Mouse (Mus musculus) brain, embryonic 14.5 days (tissue): ENCODE measurements at regions not wholly inside any gene's neighbourhood (a gene's known extent, or its start where the extent isn't known, plus 50 kb on each side); places are given as distances from the start of the nearest gene placed in this dataset.

Experiments
- DNase-seq: peaks from one replicate; pipeline ENCODE4 v3.0.0-alpha.2; 2011; ENCODE audit warnings: low read depth
- CTCF ChIP-seq: fragments of 200-500 bp; IDR thresholded peaks from 2 replicates; pipeline ENCODE4 v1.5.1; 2012; ENCODE audit warnings: inconsistent platforms, mild to moderate bottlenecking, moderate library complexity, borderline replicate concordance; ENCODE audit not compliant: insufficient read depth, insufficient read length; ENCODE audit errors: extremely low read depth
- POLR2A ChIP-seq: fragments of 200-500 bp; IDR thresholded peaks from 2 replicates; pipeline ENCODE4 v1.6.1; 2012; ENCODE audit warnings: mild to moderate bottlenecking, inconsistent platforms, borderline replicate concordance; ENCODE audit not compliant: poor library complexity, insufficient read depth, insufficient read length, severe bottlenecking; ENCODE audit errors: extremely low read depth

GRCm38 (mm10) chrX:12340561-12340960 lies 180.4 kb upstream of the Bcor start:
- DNase-seq = peak; percentile 26

DNA sequence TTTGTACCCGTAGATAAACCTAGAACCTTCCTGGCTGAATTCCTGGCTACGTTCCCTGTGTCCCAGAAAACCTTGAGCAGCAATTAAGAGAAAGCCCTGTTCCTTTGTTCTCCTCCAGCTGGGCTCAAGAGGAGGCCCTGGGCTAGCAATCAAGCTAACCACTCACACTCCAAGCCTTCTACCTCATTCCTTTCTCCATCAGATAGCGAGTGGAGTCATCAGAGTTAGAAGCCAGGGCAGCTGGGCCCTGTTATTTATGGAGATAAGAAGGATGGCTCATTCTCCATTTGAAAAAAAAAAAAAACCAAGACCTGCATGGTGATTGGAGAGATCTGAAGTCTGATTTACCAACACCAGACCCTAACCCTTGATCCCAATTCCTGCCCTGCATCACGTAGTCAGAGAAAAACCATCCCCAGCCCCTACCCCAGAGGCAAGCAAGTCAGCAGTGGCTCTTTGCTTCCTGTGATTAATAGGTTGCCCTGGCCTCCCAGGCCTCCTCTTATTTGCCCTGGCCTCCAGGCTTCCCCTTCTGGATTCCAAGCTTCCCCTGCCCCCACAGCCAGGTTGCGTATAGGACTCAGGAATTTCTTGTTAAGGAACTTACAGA lies 181.3 kb upstream of the Bcor start:
- TF ChIP-seq CTCF (no peak), POLR2A (no peak)
- DNase-seq = no peak

More at GRCm38 (mm10) chrX:12340561-12340960, 180.4 kb upstream of the Bcor start:
- TF ChIP-seq POLR2A (no peak), CTCF (no peak)

- TF ChIP-seq POLR2A (no peak), CTCF (no peak)
- no peak for DNase-seq
Measured at GRCm38 (mm10) chrX:12344805-12345555, 184.8 kb upstream of the Bcor start.

- no peak for DNase-seq
- TF ChIP-seq CTCF (no peak), POLR2A (no peak)
Measured at GRCm38 (mm10) chrX:12346856-12347255, 186.7 kb upstream of the Bcor start.

- no peak for DNase-seq
- TF ChIP-seq CTCF (no peak), POLR2A (no peak)
Measured at GRCm38 (mm10) chrX:12348117-12348516, 188.0 kb upstream of the Bcor start.

DNA sequence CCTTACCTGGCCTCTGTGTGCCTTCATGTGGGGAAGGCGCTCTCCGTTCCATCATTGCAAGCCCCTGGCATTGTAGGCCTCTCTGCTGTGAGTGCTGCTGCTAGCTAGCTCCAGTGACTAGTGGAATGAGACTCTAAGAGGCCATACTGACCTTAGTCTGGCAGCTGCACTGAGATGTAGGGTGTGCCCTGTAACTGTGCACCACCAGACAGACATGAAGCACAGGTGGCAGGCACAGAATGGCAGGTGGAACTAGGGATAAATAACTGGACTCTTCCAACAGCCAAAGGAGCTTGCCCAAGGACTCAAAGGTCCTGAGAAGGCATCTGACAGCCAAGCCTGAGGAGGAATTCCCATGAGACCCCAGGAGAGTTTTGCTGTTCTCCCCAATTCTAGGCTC lies 194.7 kb upstream of the Bcor start:
- no peak for TF ChIP-seq CTCF
- no peak for TF ChIP-seq POLR2A
- DNase-seq = no peak

GRCm38 (mm10) chrX:12358026-12358425 lies 197.9 kb upstream of the Bcor start:
- TF ChIP-seq CTCF (no peak), POLR2A (no peak)
- DNase-seq = no peak

- DNase-seq = peak; percentile 8
- TF ChIP-seq CTCF (no peak), POLR2A (no peak)
Measured at GRCm38 (mm10) chrX:12365582-12366323, 205.6 kb upstream of the Bcor start.

GRCm38 (mm10) chrX:12366801-12367200 lies 206.6 kb upstream of the Bcor start:
- DNase-seq = no peak

GRCm38 (mm10) chrX:12373670-12374069 lies 213.5 kb upstream of the Bcor start:
- TF ChIP-seq POLR2A (no peak), CTCF (no peak)
- peak; percentile 60 for DNase-seq

More at GRCm38 (mm10) chrX:12366801-12367200, 206.6 kb upstream of the Bcor start:
- TF ChIP-seq CTCF (no peak), POLR2A (no peak)

- TF ChIP-seq CTCF (no peak), POLR2A (no peak)
- DNase-seq = no peak
Measured at GRCm38 (mm10) chrX:12375796-12376195, 211.8 kb upstream of the Atp6ap2 start.
